Mouse (Mus musculus) v-Abl transformed pro-B cells (cell line): Measurements from ENCODE around the gene Neurl1b.

Source experiments
- in situ Hi-C, 2 experiments: fragments of 400-800 bp; cut with MboI; formaldehyde crosslinking; loops; one replicate each; pipeline ENCODE4 v1.15.1; 2025; ENCODE audit not compliant: unreplicated experiment in 2 of 2

Gene Neurl1b

GRCm38 (mm10) chr17:26437089-26437815, 22.6 kb downstream of the Neurl1b start:
- in situ Hi-C loops: loop anchor here (25.0 kb wide), 2 partner anchors 1050 to 1075 kb away; partner anchors contain the start of gene Grm4 (in 1 of the 2)

- in situ Hi-C loops: loop anchor here (25.0 kb wide), 2 partner anchors 1048 to 1073 kb away; partner anchors contain the start of gene Grm4 (in 1 of the 2)
These were observed 24.4 kb downstream of the Neurl1b start for GRCm38 (mm10) chr17:26439001-26439400.

GRCm38 (mm10) chr17:26441024-26441423, 26.4 kb downstream of the Neurl1b start:
- in situ Hi-C loops: loop anchor here (25.0 kb wide), 2 partner anchors 1046 to 1071 kb away; partner anchors contain the start of gene Grm4 (in 1 of the 2)

- in situ Hi-C loops: loop anchor here (25.0 kb wide), 2 partner anchors 1045 to 1070 kb away; partner anchors contain the start of gene Grm4 (in 1 of the 2)
These were observed 27.6 kb downstream of the Neurl1b start for GRCm38 (mm10) chr17:26442197-26442596.

- in situ Hi-C loops: loop anchor here (25.0 kb wide), 2 partner anchors 1043 to 1068 kb away; partner anchors contain the start of gene Grm4 (in 1 of the 2)
These were observed 29.2 kb downstream of the Neurl1b start for GRCm38 (mm10) chr17:26443865-26444264.

GRCm38 (mm10) chr17:26449472-26449871, 34.8 kb downstream of the Neurl1b start:
- in situ Hi-C loops: loop anchor here (25.0 kb wide), 2 partner anchors 1038 to 1063 kb away; partner anchors contain the start of gene Grm4 (in 1 of the 2)

GRCm38 (mm10) chr17:26451651-26452295, 37.1 kb downstream of the Neurl1b start:
- in situ Hi-C loops: loop anchor here (5.0 kb wide), 2 partner anchors 139 to 174 kb away; no protein-coding TSS in a partner anchor

GRCm38 (mm10) chr17:26452371-26452972, 37.8 kb downstream of the Neurl1b start:
- in situ Hi-C loops: loop anchor here (5.0 kb wide), 2 partner anchors 140 to 175 kb away; no protein-coding TSS in a partner anchor

GRCm38 (mm10) chr17:26457506-26457905, 42.9 kb downstream of the Neurl1b start:
- in situ Hi-C loops: no loop called here

- in situ Hi-C loops: no loop called here
These were observed 43.4 kb downstream of the Neurl1b start for GRCm38 (mm10) chr17:26458049-26458448.

GRCm38 (mm10) chr17:26462634-26463170, 48.1 kb downstream of the Neurl1b start:
- in situ Hi-C loops: no loop called here

GRCm38 (mm10) chr17:26463432-26463831, 48.8 kb downstream of the Neurl1b start:
- in situ Hi-C loops: no loop called here

GRCm38 (mm10) chr17:26463984-26464383, 49.4 kb downstream of the Neurl1b start:
- in situ Hi-C loops: no loop called here

GRCm38 (mm10) chr17:26464481-26464880, 49.9 kb downstream of the Neurl1b start:
- in situ Hi-C loops: no loop called here

GRCm38 (mm10) chr17:26464972-26465371, 50.3 kb downstream of the Neurl1b start:
- in situ Hi-C loops: loop anchor here (5.0 kb wide), 3 partner anchors 172 to 422 kb away; no protein-coding TSS in a partner anchor

- in situ Hi-C loops: loop anchor here (5.0 kb wide), 3 partner anchors 171 to 421 kb away; no protein-coding TSS in a partner anchor
These were observed 52.1 kb downstream of the Neurl1b start for GRCm38 (mm10) chr17:26466741-26467150.

- in situ Hi-C loops: loop anchor here (5.0 kb wide), 3 partner anchors 170 to 420 kb away; no protein-coding TSS in a partner anchor
These were observed 53.0 kb downstream of the Neurl1b start for GRCm38 (mm10) chr17:26467619-26468018.

GRCm38 (mm10) chr17:26468102-26468894, 53.7 kb downstream of the Neurl1b start:
- in situ Hi-C loops: loop anchor here (5.0 kb wide), 3 partner anchors 169 to 419 kb away; no protein-coding TSS in a partner anchor

GRCm38 (mm10) chr17:26476871-26477270, 62.2 kb downstream of the Neurl1b start:
- in situ Hi-C loops: loop anchor here in 1 of 2 experiments (10.0 kb wide), 1 partner anchor 528 kb away; no protein-coding TSS in a partner anchor
